Mouse (Mus musculus): ENCODE measurements around the gene Nme3.
"Not testable (repeated sequence)": the region's sequence is repeated elsewhere in the genome, so short reads cannot be mapped to it uniquely, and the experiment has no call there.

Nme3 gene

GRCm38 (mm10) chr17:24900014-24900413, 3.7 kb downstream of the Nme3 start:
- DNase-seq (ENCODE audit: low spot score), result no peak

- no peak for DNase-seq (ENCODE audit: low spot score)
Measured at GRCm38 (mm10) chr17:24902124-24902523, 5.8 kb downstream of the Nme3 start.

GRCm38 (mm10) chr17:24902671-24903474, 6.6 kb downstream of the Nme3 start:
- DNase-seq (ENCODE audit: low spot score), result no peak

GRCm38 (mm10) chr17:24903767-24904166, 7.5 kb downstream of the Nme3 start:
- no peak for DNase-seq (ENCODE audit: low spot score)

- DNase-seq (ENCODE audit: low spot score), result no peak
Measured at GRCm38 (mm10) chr17:24907591-24907990, 11.3 kb downstream of the Nme3 start.

- no peak for DNase-seq (ENCODE audit: low spot score)
Measured at GRCm38 (mm10) chr17:24913984-24914383, 17.7 kb downstream of the Nme3 start.

GRCm38 (mm10) chr17:24923246-24923645, 26.9 kb downstream of the Nme3 start:
- DNase-seq (ENCODE audit: low spot score), result no peak

- no peak for DNase-seq (ENCODE audit: low spot score)
Measured at GRCm38 (mm10) chr17:24929506-24929905, 33.2 kb downstream of the Nme3 start.

GRCm38 (mm10) chr17:24932431-24932830, 36.1 kb downstream of the Nme3 start:
- no peak for DNase-seq (ENCODE audit: low spot score)

GRCm38 (mm10) chr17:24933163-24933562, 36.9 kb downstream of the Nme3 start:
- no peak for DNase-seq (ENCODE audit: low spot score)

- no peak for DNase-seq (ENCODE audit: low spot score)
Measured at GRCm38 (mm10) chr17:24934926-24935325, 38.6 kb downstream of the Nme3 start.

GRCm38 (mm10) chr17:24935666-24936065, 39.4 kb downstream of the Nme3 start:
- DNase-seq (ENCODE audit: low spot score), result no peak

- DNase-seq (ENCODE audit: low spot score), result peak; percentile 96
Measured at GRCm38 (mm10) chr17:24936259-24937237, 40.2 kb downstream of the Nme3 start, which contains the start of gene Mapk8ip3. Mapk8ip3 (minus strand) TSS chr17:24936977.

- DNase-seq (ENCODE audit: low spot score), result no peak
Measured at GRCm38 (mm10) chr17:24937266-24937665, 41.0 kb downstream of the Nme3 start.

- peak; percentile 18 for DNase-seq (ENCODE audit: low spot score)
Measured at GRCm38 (mm10) chr17:24942453-24942852, 46.2 kb downstream of the Nme3 start.

- no peak for DNase-seq (ENCODE audit: low spot score)
Measured at GRCm38 (mm10) chr17:24943036-24943435, 46.7 kb downstream of the Nme3 start.

GRCm38 (mm10) chr17:24943589-24943988, 47.3 kb downstream of the Nme3 start:
- not testable (repeated sequence) for DNase-seq (ENCODE audit: low spot score)

All from urinary bladder, postnatal 25 days (tissue).